Mouse (Mus musculus): ENCODE data around the gene Scd2.

DNA sequence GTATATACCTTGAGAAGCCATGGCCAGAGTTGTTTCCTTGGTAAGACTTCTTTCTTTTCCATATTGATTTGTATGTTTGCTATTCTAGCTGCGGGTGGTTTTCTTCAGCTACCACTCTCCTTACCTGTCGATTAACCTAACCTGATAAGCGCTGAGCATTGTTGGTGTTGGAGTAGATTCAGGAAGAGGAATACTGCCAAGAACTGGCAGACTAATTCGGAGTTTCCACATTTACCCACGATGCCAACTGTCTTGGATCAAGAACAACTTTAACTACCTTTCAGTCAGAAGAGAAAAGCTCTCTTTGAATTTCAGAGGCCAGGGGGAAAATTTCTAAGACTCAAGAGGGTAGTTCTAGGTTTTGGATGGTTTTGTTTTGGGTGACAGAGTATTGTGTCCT is 16.6 kb upstream of the Scd2 start:
- TF ChIP-seq CTCF (IDR thresholded peaks at IDR 0.05; ENCODE audit: control insufficient read depth, insufficient read depth, insufficient replicate concordance, low read depth, low read length) = no peak
- no peak for TF ChIP-seq POLR2A (IDR thresholded peaks at IDR 0.05; ENCODE audit: control insufficient read depth, low read depth, low read length)

Data from testis, adult 2 months (tissue).